Mouse (Mus musculus): ENCODE measurements around the gene Tpst1.

DNA sequence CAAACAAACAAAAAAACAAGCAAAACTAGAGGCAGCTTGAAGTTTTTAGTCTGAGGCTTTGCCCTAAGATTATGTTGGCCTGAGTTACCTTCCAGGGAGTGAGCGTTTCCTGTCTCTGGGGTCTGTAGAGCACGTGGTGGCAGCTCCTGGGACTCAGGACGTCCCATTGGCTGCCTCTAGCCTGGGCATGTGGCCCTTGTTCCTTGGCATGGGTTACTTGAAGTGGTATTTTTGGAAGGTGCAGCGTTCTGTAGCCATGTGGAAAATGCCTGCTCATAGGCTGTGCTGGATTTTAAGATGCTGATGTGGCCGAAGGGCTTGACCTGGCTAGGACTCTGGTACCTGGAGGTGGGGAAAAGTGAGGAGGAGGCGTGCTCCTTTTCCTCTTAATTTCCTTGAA is 3.3 kb downstream of the Tpst1 start:
- no peak for TF ChIP-seq CTCF (IDR thresholded peaks at IDR 0.05; ENCODE audit: borderline replicate concordance, insufficient read depth, low read length)
- TF ChIP-seq POLR2A (IDR thresholded peaks at IDR 0.05; ENCODE audit: low read depth, low read length) = no peak
